Mouse (Mus musculus) heart, postnatal 0 days (tissue): ENCODE measurements around the gene Arid1b. TPM values are rescaled to one million over a fixed set of nuclear protein-coding genes. Genes with fewer than 3 reads are reported as not detected.

ENCODE experiments used
- ATAC-seq: fragments of 200-750 bp; cut with Nextera tagmentation; 2 replicates; pipeline ENCODE4 v1.8.0; 2017; ENCODE audit warnings: low read depth, moderate number of reproducible peaks, moderate library complexity; ENCODE audit not compliant: insufficient read depth
- DNase-seq: peaks from one replicate; pipeline ENCODE4 v3.0.0-alpha.2; 2016; ENCODE audit warnings: low spot score
- H3K27ac ChIP-seq: fragments of 300-500 bp; sonication (generic); 2 replicates; pipeline ENCODE4 v1.5.1; 2014; ENCODE audit warnings: low read depth, mild to moderate bottlenecking
- H3K27me3 ChIP-seq: fragments of 300-500 bp; sonication (generic); 2 replicates; pipeline ENCODE4 v1.6.1; 2014; ENCODE audit warnings: low read length, mixed read lengths; ENCODE audit not compliant: control insufficient read depth, insufficient read depth
- H3K36me3 ChIP-seq: fragments of 300-500 bp; sonication (generic); replicated peaks from 2 replicates; pipeline ENCODE4 v1.6.1; 2014; ENCODE audit warnings: low read length, mixed read lengths; ENCODE audit not compliant: control insufficient read depth, insufficient read depth
- H3K4me1 ChIP-seq: fragments of 300-500 bp; sonication (generic); 2 replicates; pipeline ENCODE4 v1.6.1; 2014; ENCODE audit warnings: antibody characterized with exemption; ENCODE audit not compliant: control insufficient read depth, insufficient read depth
- H3K4me2 ChIP-seq: fragments of 300-500 bp; sonication (generic); 2 replicates; pipeline ENCODE4 v1.6.1; 2014; ENCODE audit warnings: low read depth, mild to moderate bottlenecking, low read length, moderate library complexity
- H3K4me3 ChIP-seq: fragments of 300-500 bp; sonication (generic); 2 replicates; pipeline ENCODE4 v1.5.1; 2014; ENCODE audit warnings: low read depth, low read length
- H3K9ac ChIP-seq: fragments of 300-500 bp; sonication (generic); replicated peaks from 2 replicates; pipeline ENCODE4 v1.6.1; 2014; ENCODE audit warnings: low read depth, low read length, mixed read lengths
- H3K9me3 ChIP-seq: fragments of 300-500 bp; sonication (generic); replicated peaks from 2 replicates; pipeline ENCODE4 v1.6.1; 2016; ENCODE audit warnings: low read length; ENCODE audit not compliant: control insufficient read depth
- CTCF ChIP-seq: IDR thresholded peaks from 2 replicates; pipeline ENCODE4 v1.5.1; 2016; ENCODE audit warnings: antibody characterized with exemption, control low read depth, low read depth
- EP300 ChIP-seq: IDR thresholded peaks from 2 replicates; pipeline ENCODE4 v1.6.1; 2016; ENCODE audit warnings: antibody characterized with exemption, low read depth
- WGBS: fragments of 180-500 bp; shearing (Covaris S2); extraction: QIAGEN DNeasy Blood & Tissue Kit; methylation state at CpG from one replicate; pipeline ENCODE4 v1.1.7; 2014; 5-methylcytosine and 5-hydroxymethylcytosine counted together
- polyA plus RNA-seq: library from polyadenylated mRNA; unstranded; fragments of >200 nt; fragmentation: Nextera tagmentation; extraction: Ambion mirVana; gene quantifications from 2 replicates; pipeline ENCODE4 v1.2.1, GENCODE M21; 2015
- total RNA-seq: library from RNA; depleted of rRNA; stranded (reverse); fragments of >200 nt; gene quantifications from 2 replicates; pipeline ENCODE4 v1.2.3, GENCODE M21; 2014; ENCODE audit warnings: low replicate concordance

The Arid1b gene
- total and polyA plus RNA-seq, 2 experiments from 2014 or later: 4.4 to 27.3 TPM

GRCm38 (mm10) chr17:5238387-5239245 is 244.5 kb downstream of the Arid1b start:
- 0 out of 2 replicates have a peak overlapping the region, but pooled peaks have one; percentile 3 for H3K4me2 ChIP-seq
- H3K27me3 ChIP-seq: no peaks in the 10 kb centered on the region
- no peaks in the 10 kb centered on the region for H3K9me3 ChIP-seq
- H3K4me3 ChIP-seq: no peak overlapping the region
- DNase-seq (peak; percentile 24), ATAC-seq (peak; percentile 66; the same call in 1 of the 2 replicates)
- H3K9ac ChIP-seq: no peak overlapping the region
- H3K27ac ChIP-seq: 0 out of 2 replicates have a peak overlapping the region, but pooled peaks have one; percentile 22
- H3K36me3 ChIP-seq: no peaks in the 10 kb centered on the region
- H3K4me1 ChIP-seq: peaks cover 22% of the 10 kb centered on the region
- 38% methylated on average over 16 of the region's 16 CpGs for WGBS
- TF ChIP-seq CTCF (no peak), EP300 (no peak)

- DNase-seq (no peak), ATAC-seq (no peak)
- Histone ChIP-seq H3K9me3 (no peaks in the 10 kb centered on the region), H3K27ac (no peak overlapping the region), H3K27me3 (no peaks in the 10 kb centered on the region), H3K36me3 (no peaks in the 10 kb centered on the region), H3K9ac (no peak overlapping the region), H3K4me3 (no peak overlapping the region), H3K4me2 (no peak overlapping the region), H3K4me1 (peaks cover 36% of the 10 kb centered on the region)
- no peak for TF ChIP-seq EP300
- no peak for TF ChIP-seq CTCF
- WGBS: 91% methylated on average over 2 of the region's 2 CpGs
Observed at GRCm38 (mm10) chr17:5244526-5244925, 250.4 kb downstream of the Arid1b start.

GRCm38 (mm10) chr17:5246688-5247087 is 252.6 kb downstream of the Arid1b start:
- Histone ChIP-seq H3K4me1 (peaks cover 35% of the 10 kb centered on the region), H3K9ac (no peak overlapping the region), H3K9me3 (no peaks in the 10 kb centered on the region), H3K27me3 (no peaks in the 10 kb centered on the region), H3K4me3 (no peak overlapping the region), H3K27ac (peak overlapping the region; percentile 79), H3K4me2 (no peak overlapping the region), H3K36me3 (peaks cover 9% of the 10 kb centered on the region; the same call in 1 of the 2 replicates)
- 36% methylated on average over 11 of the region's 11 CpGs for WGBS
- peak; percentile 76 for DNase-seq
- TF ChIP-seq EP300 (no peak), CTCF (no peak)
- ATAC-seq: peak; percentile 82

- Histone ChIP-seq H3K9me3 (no peaks in the 10 kb centered on the region), H3K9ac (no peak overlapping the region), H3K27me3 (no peaks in the 10 kb centered on the region), H3K36me3 (peaks cover 9% of the 10 kb centered on the region; the same call in 1 of the 2 replicates), H3K4me1 (peaks cover 35% of the 10 kb centered on the region), H3K4me3 (no peak overlapping the region), H3K27ac (peak overlapping the region; percentile 79), H3K4me2 (no peak overlapping the region)
- DNase-seq (no peak), ATAC-seq (no peak)
- WGBS: 83% methylated on average over 7 of the region's 7 CpGs
- no peak for TF ChIP-seq EP300
- TF ChIP-seq CTCF: no peak
Observed at GRCm38 (mm10) chr17:5247247-5247646, 253.1 kb downstream of the Arid1b start.

GRCm38 (mm10) chr17:5247737-5248136 is 253.6 kb downstream of the Arid1b start:
- no peaks in the 10 kb centered on the region for H3K9me3 ChIP-seq
- 57% methylated on average over 15 of the region's 15 CpGs for WGBS
- no peak for DNase-seq
- no peak for ATAC-seq
- TF ChIP-seq EP300 (no peak), CTCF (no peak)
- no peak overlapping the region for H3K9ac ChIP-seq
- peaks cover 9% of the 10 kb centered on the region; the same call in 1 of the 2 replicates for H3K36me3 ChIP-seq
- H3K4me2 ChIP-seq: no peak overlapping the region
- no peak overlapping the region for H3K4me3 ChIP-seq
- no peaks in the 10 kb centered on the region for H3K27me3 ChIP-seq
- peaks cover 35% of the 10 kb centered on the region for H3K4me1 ChIP-seq
- H3K27ac ChIP-seq: no peak overlapping the region
